9 mouse cellular contexts compared by ENCODE assay signal in genomic region chr2:105854740-105855139, GRCm38 (mm10). TPM values are rescaled to one million over a fixed set of nuclear protein-coding genes. Genes with fewer than 3 reads are reported as not detected.
A peak's percentile ranks its signal among the peaks of the same experiment; 100 is the strongest.
DNase-seq lines count a peak whose midpoint lies in the region; ATAC-seq lines count a peak whose summit lies in the region.
"Had no signal": no experiment of that assay in that cellular context is flagged by ENCODE, and none has a peak within 500 bp of the region (broad histone marks: within the 10 kb centered on the region; RNA-seq: fewer than 3 reads in every experiment).

No protein-coding gene starts in this region.

- no peak overlapping the region for H3K27ac ChIP-seq in embryonic facial prominence, embryonic 14.5 days (replicated peaks; ENCODE audit: low read depth, low read length)
- no peak overlapping the region for H3K27ac ChIP-seq in embryonic facial prominence, embryonic 10.5 days (replicated peaks)
- H3K27ac ChIP-seq in forebrain, embryonic 10.5 days = no peak overlapping the region
- H3K27ac ChIP-seq: liver, embryonic 14.5 days had no signal

- H3K4me1 ChIP-seq in embryonic facial prominence, embryonic 14.5 days (ENCODE audit: control insufficient read depth, insufficient read depth, low read length) = no peaks in the 10 kb centered on the region
- no peaks in the 10 kb centered on the region for H3K4me1 ChIP-seq in embryonic facial prominence, embryonic 10.5 days
- 0 out of 2 replicates have a peak, but pooled peaks cover 3% of the 10 kb centered on the region for H3K4me1 ChIP-seq in forebrain, embryonic 10.5 days

- H3K9me3 ChIP-seq in embryonic facial prominence, embryonic 14.5 days (ENCODE audit: control insufficient read depth, low read length) = no peaks in the 10 kb centered on the region; the same call in 1 of the 2 replicates
- no peaks in the 10 kb centered on the region for H3K9me3 ChIP-seq in embryonic facial prominence, embryonic 10.5 days
- H3K9me3 ChIP-seq in forebrain, embryonic 10.5 days = no peaks in the 10 kb centered on the region

- no peaks in the 10 kb centered on the region for H3K27me3 ChIP-seq in embryonic facial prominence, embryonic 14.5 days (replicated peaks; ENCODE audit: control insufficient read depth, insufficient read depth, low read length)
- no peaks in the 10 kb centered on the region for H3K27me3 ChIP-seq in embryonic facial prominence, embryonic 10.5 days (replicated peaks; ENCODE audit: low read depth, poor library complexity, severe bottlenecking)
- no peaks in the 10 kb centered on the region for H3K27me3 ChIP-seq in forebrain, embryonic 10.5 days (ENCODE audit: poor library complexity, severe bottlenecking)

- 30% methylated on average over 2 of the region's 2 CpGs for WGBS in embryonic facial prominence, embryonic 14.5 days
- 63% methylated on average over 2 of the region's 2 CpGs for WGBS in embryonic facial prominence, embryonic 10.5 days
- WGBS in forebrain, embryonic 10.5 days = 61% methylated on average over 2 of the region's 2 CpGs

- no peaks in the 10 kb centered on the region for H3K36me3 ChIP-seq in embryonic facial prominence, embryonic 14.5 days (ENCODE audit: control insufficient read depth, insufficient read depth, low read length)
- no peaks in the 10 kb centered on the region for H3K36me3 ChIP-seq in embryonic facial prominence, embryonic 10.5 days (replicated peaks)
- H3K36me3 ChIP-seq in forebrain, embryonic 10.5 days (replicated peaks) = 0 out of 2 replicates have a peak, but pooled peaks cover 4% of the 10 kb centered on the region

- H3K4me3 ChIP-seq in embryonic facial prominence, embryonic 14.5 days (ENCODE audit: low read depth, low read length) = no peak overlapping the region
- H3K4me3 ChIP-seq in embryonic facial prominence, embryonic 10.5 days = no peak overlapping the region
- no peak overlapping the region for H3K4me3 ChIP-seq in forebrain, embryonic 10.5 days

- H3K9ac ChIP-seq in embryonic facial prominence, embryonic 14.5 days (ENCODE audit: low read depth, low read length) = no peak overlapping the region
- H3K9ac ChIP-seq: liver, embryonic 14.5 days had no signal

- peak; percentile 13 for DNase-seq in embryonic facial prominence, embryonic 14.5 days (ENCODE audit: low spot score)
- no peak for DNase-seq in embryonic facial prominence, embryonic 10.5 days (ENCODE audit: low spot score)
- DNase-seq in right cerebral cortex, adult 18-20 months = peak; percentile 38
- DNase-seq in right cerebral cortex, postnatal 4 days = no peak
- peak; percentile 40 to 56 for DNase-seq in layer of hippocampus, adult 8-10 months (ENCODE audit: low spot score in 2 of 2)
- no peak for DNase-seq in thymus, postnatal 36 days
- no peak for DNase-seq in forebrain, embryonic 10.5 days (ENCODE audit: extremely low spot score, low spot score)

- ATAC-seq in embryonic facial prominence, embryonic 14.5 days (ENCODE audit: low read depth) = no peak
- ATAC-seq in erythroblast, adult 5-6 weeks (replicated peaks; ENCODE audit: low FRiP score, poor library complexity, severe bottlenecking) = no peak

- no peak overlapping the region for H3K4me2 ChIP-seq in embryonic facial prominence, embryonic 14.5 days (ENCODE audit: low read depth, low read length)

RNA-seq across cellular contexts. Expression of gene Elp4, which starts 49.6 kb away (rescaled TPM):
- 28.8 and 32.3 TPM in 2 replicates for polyA plus RNA-seq in embryonic facial prominence, embryonic 14.5 days (2014; fragmentation: Nextera tagmentation; extraction: Ambion mirVana)
- polyA plus RNA-seq in embryonic facial prominence, embryonic 10.5 days (2016; fragmentation: Nextera tagmentation; extraction: Ambion mirVana) = 52.6 and 61.8 TPM in 2 replicates
- total RNA-seq in layer of hippocampus, adult 8-10 months (2022) = 10 to 100 TPM; 16.9 to 28.2 (median 20.9) TPM
- total RNA-seq in erythroblast, adult 5-6 weeks (2015; ENCODE audit: low replicate concordance) = 0.38 and 4.8 TPM in 2 replicates
- 1.6 and 6.8 TPM in 2 replicates for total RNA-seq in erythroblast, adult 5-6 weeks (2017; ENCODE audit: low replicate concordance)
- polyA plus RNA-seq in forebrain, embryonic 10.5 days (2016; fragmentation: Nextera tagmentation; extraction: Ambion mirVana) = 73.3 and 73.5 TPM in 2 replicates

RNA-seq across cellular contexts. Expression of gene Immp1l, which starts 49.7 kb away (rescaled TPM):
- polyA plus RNA-seq in embryonic facial prominence, embryonic 14.5 days (2014; fragmentation: Nextera tagmentation; extraction: Ambion mirVana) = 138 and 145 TPM in 2 replicates
- polyA plus RNA-seq in embryonic facial prominence, embryonic 10.5 days (2016; fragmentation: Nextera tagmentation; extraction: Ambion mirVana) = 124 and 133 TPM in 2 replicates
- total RNA-seq in layer of hippocampus, adult 8-10 months (2022) = 10 to 100 TPM; 22.1 to 37.2 (median 27.0) TPM
- total RNA-seq in erythroblast, adult 5-6 weeks (2015; ENCODE audit: low replicate concordance) = 7.7 and 27.9 TPM in 2 replicates
- 7.5 and 8.8 TPM in 2 replicates for total RNA-seq in erythroblast, adult 5-6 weeks (2017; ENCODE audit: low replicate concordance)
- polyA plus RNA-seq in forebrain, embryonic 10.5 days (2016; fragmentation: Nextera tagmentation; extraction: Ambion mirVana) = 139 and 140 TPM in 2 replicates

Comparison
In these comparisons a context has a peak if more than half of its experiments do, and no peak if none do; other contexts are left out.
1. DNase-seq: peak in embryonic facial prominence, embryonic 14.5 days (single experiment), right cerebral cortex, adult 18-20 months (single experiment) and layer of hippocampus, adult 8-10 months (2 of 2); none in embryonic facial prominence, embryonic 10.5 days (single experiment), right cerebral cortex, postnatal 4 days (single experiment), thymus, postnatal 36 days (0 of 2) and forebrain, embryonic 10.5 days (single experiment).